Mouse (Mus musculus): ENCODE data around the gene Eya2.

Eya2 gene

GRCm38 (mm10) chr2:165719382-165719781, 124.5 kb downstream of the Eya2 start:
- DNase-seq = no peak

GRCm38 (mm10) chr2:165721941-165722340, 127.1 kb downstream of the Eya2 start:
- DNase-seq = no peak

- no peak for DNase-seq
Measured at GRCm38 (mm10) chr2:165732552-165733238, 137.9 kb downstream of the Eya2 start.

GRCm38 (mm10) chr2:165733701-165734100, 138.9 kb downstream of the Eya2 start:
- DNase-seq = no peak

GRCm38 (mm10) chr2:165736297-165736696, 141.5 kb downstream of the Eya2 start:
- DNase-seq = no peak

GRCm38 (mm10) chr2:165740381-165740780, 145.5 kb downstream of the Eya2 start:
- no peak for DNase-seq

GRCm38 (mm10) chr2:165740982-165741381, 146.2 kb downstream of the Eya2 start:
- DNase-seq = no peak

- DNase-seq = no peak
Measured at GRCm38 (mm10) chr2:165741526-165742050, 146.8 kb downstream of the Eya2 start.

GRCm38 (mm10) chr2:165742210-165742786, 147.5 kb downstream of the Eya2 start:
- no peak for DNase-seq

- no peak for DNase-seq
Measured at GRCm38 (mm10) chr2:165745306-165746098, 150.7 kb downstream of the Eya2 start.

- DNase-seq = no peak
Measured at GRCm38 (mm10) chr2:165747975-165748374, 153.1 kb downstream of the Eya2 start.

GRCm38 (mm10) chr2:165748426-165748825, 153.6 kb downstream of the Eya2 start:
- DNase-seq = no peak

GRCm38 (mm10) chr2:165751068-165751467, 156.2 kb downstream of the Eya2 start:
- DNase-seq = peak; percentile 16

- no peak for DNase-seq
Measured at GRCm38 (mm10) chr2:165752704-165753103, 157.9 kb downstream of the Eya2 start.

- DNase-seq = no peak
Measured at GRCm38 (mm10) chr2:165757799-165758198, 163.0 kb downstream of the Eya2 start.

- no peak for DNase-seq
Measured at GRCm38 (mm10) chr2:165758534-165758933, 163.7 kb downstream of the Eya2 start.

GRCm38 (mm10) chr2:165759421-165759985, 164.7 kb downstream of the Eya2 start:
- DNase-seq = no peak

- no peak for DNase-seq
Measured at GRCm38 (mm10) chr2:165768805-165769358, 174.1 kb downstream of the Eya2 start.

- no peak for DNase-seq
Measured at GRCm38 (mm10) chr2:165769375-165769948, 174.6 kb downstream of the Eya2 start.

GRCm38 (mm10) chr2:165778927-165779326, 184.1 kb downstream of the Eya2 start:
- DNase-seq = peak; percentile 77

- peak; percentile 82 for DNase-seq
Measured at GRCm38 (mm10) chr2:165782324-165782723, 187.5 kb downstream of the Eya2 start.

GRCm38 (mm10) chr2:165785312-165786036, 190.6 kb downstream of the Eya2 start:
- DNase-seq = no peak
